Mouse (Mus musculus) heart, adult 2 months (tissue): ENCODE data around the gene Ccdc62. TPM values are rescaled to one million over a fixed set of nuclear protein-coding genes. Genes with fewer than 3 reads are reported as not detected.

Experiments used
- DNase-seq, 2 experiments: peaks; one replicate each; pipeline ENCODE4 v3.0.0; 2021
- H3K27ac ChIP-seq: fragments of 200-600 bp; 2 replicates; pipeline ENCODE4 v1.8.1; 2022
- H3K27me3 ChIP-seq: fragments of 200-500 bp; 2 replicates; pipeline ENCODE4 v1.6.1; 2012; ENCODE audit warnings: mild to moderate bottlenecking, low read length, inconsistent platforms, mixed read lengths; ENCODE audit not compliant: control insufficient read depth, insufficient read depth
- H3K36me3 ChIP-seq: fragments of 200-500 bp; 2 replicates; pipeline ENCODE4 v1.6.1; 2012; ENCODE audit warnings: low read length, inconsistent platforms; ENCODE audit not compliant: control insufficient read depth, insufficient read depth
- H3K4me1 ChIP-seq: fragments of 200-500 bp; 2 replicates; pipeline ENCODE4 v1.6.1; 2011; ENCODE audit warnings: low read length; ENCODE audit not compliant: control insufficient read depth, insufficient read depth
- H3K4me3 ChIP-seq: fragments of 200-600 bp; 2 replicates; pipeline ENCODE4 v1.8.1; 2022
- H3K79me2 ChIP-seq: fragments of 200-500 bp; replicated peaks from 2 replicates; pipeline ENCODE4 v1.6.1; 2012; ENCODE audit warnings: mild to moderate bottlenecking, inconsistent platforms, low read length, moderate library complexity, mixed read lengths; ENCODE audit not compliant: control insufficient read depth, insufficient read depth
- H3K9ac ChIP-seq: fragments of 200-500 bp; 2 replicates; pipeline ENCODE4 v1.6.1; 2012; ENCODE audit warnings: low read depth, mild to moderate bottlenecking, control low read depth, inconsistent platforms, low read length, mixed read lengths
- CTCF ChIP-seq: fragments of 200-600 bp; IDR thresholded peaks from 2 replicates; pipeline ENCODE4 v1.8.1; 2022; ENCODE audit warnings: antibody characterized with exemption, mild to moderate bottlenecking, moderate library complexity
- EP300 ChIP-seq: fragments of 200-500 bp; IDR thresholded peaks from 2 replicates; pipeline ENCODE4 v1.6.1; 2011; ENCODE audit warnings: low read depth, low read length, control low read depth; ENCODE audit not compliant: insufficient read depth
- POLR2A ChIP-seq: fragments of 200-500 bp; IDR thresholded peaks from 2 replicates; pipeline ENCODE4 v1.6.1; 2011; ENCODE audit warnings: mild to moderate bottlenecking, low read depth, low read length, control low read depth; ENCODE audit not compliant: insufficient read depth
- WGBS: fragments of 180-500 bp; shearing (Covaris S2); methylation state at CpG from one replicate; pipeline ENCODE4 v1.1.7; 2018; 5-methylcytosine and 5-hydroxymethylcytosine counted together
- intact Hi-C: fragments of 180-260 bp; cut with DNase I; formaldehyde crosslinking; loops from one replicate; pipeline ENCODE4 v1.15.1; 2025
- polyA plus RNA-seq: library from polyadenylated mRNA; depleted of rRNA; stranded (reverse); fragments of >200 nt; gene quantifications from 2 replicates; pipeline ENCODE4 v1.2.3, GENCODE M21; 2012
- total RNA-seq, 2 experiments: library from RNA; stranded (reverse); gene quantifications; 2 replicates each; pipeline ENCODE4 v1.2.3; 2021

The Ccdc62 gene
- total and polyA plus RNA-seq, 3 experiments = 1.9 to 2.5 (median 2.0) TPM

DNA sequence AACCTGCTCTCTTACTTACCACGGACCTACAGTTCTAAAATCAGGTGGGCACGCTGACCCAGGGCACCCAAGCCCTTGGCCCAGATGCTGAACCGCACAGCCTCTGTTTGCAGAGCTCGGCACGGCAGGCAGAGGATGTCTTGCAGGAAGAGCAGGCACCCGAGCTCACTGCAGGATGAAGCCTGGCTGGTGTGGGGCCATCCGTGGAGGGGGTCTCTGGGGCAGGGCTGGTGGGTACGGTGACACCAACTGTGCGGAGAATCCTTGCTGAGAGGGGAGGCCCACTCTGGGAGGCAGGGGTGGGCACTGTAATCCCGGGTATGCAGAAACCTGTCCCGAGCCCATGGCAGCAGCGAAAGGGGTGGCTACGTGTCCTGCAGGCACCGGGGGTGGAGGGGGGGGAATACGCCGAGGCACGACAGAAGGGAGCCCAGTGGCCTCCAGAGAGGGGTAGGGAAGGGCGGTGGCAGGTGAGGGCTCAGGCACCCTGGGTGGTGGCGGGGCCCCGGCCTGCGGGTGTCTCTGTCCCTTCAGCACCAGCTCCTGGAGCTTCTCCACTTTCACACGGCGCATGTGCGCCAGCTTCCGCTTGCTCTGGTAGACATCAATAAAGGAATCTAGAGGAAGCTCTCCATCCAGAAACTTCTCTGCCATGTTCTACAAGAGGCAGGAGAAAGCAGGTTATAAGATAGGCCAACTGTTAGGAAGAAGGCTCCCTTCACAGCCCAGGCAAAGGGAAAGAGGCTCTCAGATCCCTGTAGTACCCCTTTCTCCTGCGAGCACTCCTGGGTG, 75.8 kb downstream of the Ccdc62 start:
- TF ChIP-seq CTCF (no peak), EP300 (no peak), POLR2A (no peak)
- 84% methylated on average over 26 of the region's 26 CpGs for WGBS
- H3K36me3 ChIP-seq = peaks cover 3% of the 10 kb centered on the region; the same call in 1 of the 2 replicates
- H3K27ac ChIP-seq = peak overlapping the region; percentile 31
- no peak overlapping the region for H3K4me3 ChIP-seq
- H3K27me3 ChIP-seq = no peaks in the 10 kb centered on the region
- H3K9ac ChIP-seq = no peak overlapping the region
- DNase-seq = no peak
- H3K4me1 ChIP-seq = peaks cover 2% of the 10 kb centered on the region
- 0 out of 2 replicates have a peak, but pooled peaks cover 2% of the 10 kb centered on the region for H3K79me2 ChIP-seq
- intact Hi-C loops = loop anchor here (5.0 kb wide), 1 partner anchor 36 kb away; no protein-coding TSS in a partner anchor

GRCm38 (mm10) chr5:124006891-124007491, 76.5 kb downstream of the Ccdc62 start:
- Histone ChIP-seq H3K9ac (no peak overlapping the region), H3K4me1 (peaks cover 8% of the 10 kb centered on the region), H3K79me2 (0 out of 2 replicates have a peak, but pooled peaks cover 2% of the 10 kb centered on the region), H3K27ac (peak overlapping the region; percentile 55), H3K36me3 (peaks cover 3% of the 10 kb centered on the region; the same call in 1 of the 2 replicates), H3K27me3 (no peaks in the 10 kb centered on the region), H3K4me3 (no peak overlapping the region)
- intact Hi-C loops = loop anchor here (5.0 kb wide), 1 partner anchor 35 kb away; no protein-coding TSS in a partner anchor
- TF ChIP-seq CTCF = peak; percentile 15; the same call in 1 of the 2 replicates
- TF ChIP-seq POLR2A = no peak
- 0 out of 2 replicates have a peak, but pooled peaks have one; percentile 26 for TF ChIP-seq EP300
- 53% methylated on average over 17 of the region's 17 CpGs for WGBS
- peak; percentile 66 to 81 for DNase-seq

DNA sequence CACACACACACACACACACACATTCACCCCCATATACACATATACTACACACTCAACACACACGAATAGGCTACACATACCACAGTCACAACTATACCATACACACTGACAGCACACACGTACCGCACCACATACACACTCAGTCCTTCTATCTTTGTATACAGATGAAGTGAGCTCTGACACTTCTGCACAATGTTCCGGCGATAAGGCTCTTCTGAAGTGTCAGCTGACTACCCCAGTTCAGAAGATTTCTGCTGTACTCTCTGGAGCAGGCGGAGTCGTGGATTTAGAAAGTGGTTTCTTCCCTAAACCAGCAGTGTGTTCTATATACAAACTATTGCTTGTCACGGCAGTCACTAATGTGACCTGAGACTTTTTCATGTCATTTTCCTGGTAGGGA, 79.6 kb downstream of the Ccdc62 start:
- DNase-seq = no peak
- no peak overlapping the region for H3K4me3 ChIP-seq
- peaks cover 6% of the 10 kb centered on the region for H3K79me2 ChIP-seq
- H3K9ac ChIP-seq = no peak overlapping the region
- 72% methylated on average over 8 of the region's 8 CpGs for WGBS
- TF ChIP-seq CTCF = no peak
- TF ChIP-seq POLR2A = no peak
- TF ChIP-seq EP300 = no peak
- intact Hi-C loops = no loop called here
- peaks cover 3% of the 10 kb centered on the region; the same call in 1 of the 2 replicates for H3K36me3 ChIP-seq
- H3K27ac ChIP-seq = peak overlapping the region; percentile 53
- H3K4me1 ChIP-seq = peaks cover 23% of the 10 kb centered on the region
- no peaks in the 10 kb centered on the region for H3K27me3 ChIP-seq

DNA sequence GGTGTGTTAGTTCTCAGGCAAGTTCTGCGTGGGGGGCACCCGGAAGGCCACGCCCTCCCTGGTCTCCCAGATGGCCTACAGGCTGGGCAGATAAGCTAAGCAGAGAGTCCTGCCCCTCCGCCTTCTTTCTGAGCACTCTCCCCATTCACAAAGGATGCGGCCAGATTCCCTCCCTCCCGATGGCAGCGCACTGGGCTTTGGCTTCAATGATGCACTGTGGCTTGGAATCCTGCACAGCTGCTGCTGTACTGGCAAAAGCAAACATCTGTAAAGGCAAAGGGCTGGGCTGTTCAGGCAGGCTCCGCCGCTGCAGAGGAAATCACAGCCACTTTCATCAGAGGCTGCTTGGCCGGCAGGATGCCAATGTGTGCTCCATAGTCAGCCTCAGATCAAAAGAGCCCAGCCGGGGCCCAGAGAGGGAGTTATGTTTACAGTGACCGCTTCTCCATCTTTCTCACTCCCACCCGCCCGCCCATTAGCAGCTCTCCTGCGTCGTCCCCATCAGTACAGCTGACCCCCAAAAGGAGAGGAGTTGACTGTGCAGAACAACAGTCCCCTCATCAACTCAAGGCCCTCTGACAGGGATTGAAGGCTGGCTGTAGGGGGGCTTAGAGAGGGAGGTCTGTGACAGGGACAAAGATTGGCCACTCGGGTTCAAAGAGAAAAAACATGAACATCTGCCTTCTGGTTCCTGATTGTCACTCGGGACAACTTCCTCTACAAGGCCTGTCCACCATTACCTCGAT, 80.6 kb downstream of the Ccdc62 start:
- no peak for TF ChIP-seq EP300
- intact Hi-C loops = loop anchor here (1.0 kb wide), 1 partner anchor 20 kb away; no protein-coding TSS in a partner anchor
- H3K79me2 ChIP-seq = peaks cover 7% of the 10 kb centered on the region
- peaks cover 29% of the 10 kb centered on the region for H3K4me1 ChIP-seq
- H3K36me3 ChIP-seq = peaks cover 3% of the 10 kb centered on the region; the same call in 1 of the 2 replicates
- no peak overlapping the region; the same call in 1 of the 2 replicates for H3K4me3 ChIP-seq
- peak overlapping the region; percentile 81 for H3K27ac ChIP-seq
- WGBS = 7% methylated on average over 19 of the region's 19 CpGs
- peak; percentile 72 to 77 for DNase-seq
- no peaks in the 10 kb centered on the region for H3K27me3 ChIP-seq
- H3K9ac ChIP-seq = peak overlapping the region; percentile 18; the same call in 1 of the 2 replicates

DNA sequence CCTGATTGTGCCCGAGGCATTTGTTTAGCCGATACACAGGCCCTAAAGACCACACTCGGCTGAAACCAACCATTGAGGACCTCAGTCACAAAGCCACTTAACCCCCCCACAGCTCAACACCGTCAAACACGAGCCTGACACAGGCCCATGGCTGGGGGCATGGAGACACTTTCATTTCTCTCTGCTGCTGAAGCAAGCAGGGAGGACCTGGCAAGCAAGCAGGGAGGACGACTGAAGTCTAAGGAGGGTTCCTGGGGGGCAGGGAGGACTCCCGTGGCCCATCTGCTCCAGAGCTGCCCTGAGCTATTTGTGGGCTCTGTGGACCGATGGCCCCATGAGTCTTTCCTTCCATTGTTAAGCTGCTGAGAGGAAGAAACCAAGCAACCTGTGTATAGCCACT, 81.4 kb downstream of the Ccdc62 start:
- peaks cover 10% of the 10 kb centered on the region for H3K79me2 ChIP-seq
- peak overlapping the region; percentile 81 for H3K27ac ChIP-seq
- peaks cover 3% of the 10 kb centered on the region; the same call in 1 of the 2 replicates for H3K36me3 ChIP-seq
- intact Hi-C loops = loop anchor here (1.0 kb wide), 1 partner anchor 19 kb away; no protein-coding TSS in a partner anchor
- WGBS = 14% methylated on average over 8 of the region's 8 CpGs
- 0 out of 2 replicates have a peak overlapping the region, but pooled peaks have one; percentile 11 for H3K9ac ChIP-seq
- peak overlapping the region; percentile 6; the same call in 1 of the 2 replicates for H3K4me3 ChIP-seq
- TF ChIP-seq POLR2A (no peak), EP300 (no peak), CTCF (no peak)
- H3K27me3 ChIP-seq = no peaks in the 10 kb centered on the region
- H3K4me1 ChIP-seq = peaks cover 35% of the 10 kb centered on the region
- DNase-seq = no peak
